Mouse (Mus musculus) lung, postnatal 10 days (tissue): Measurements from ENCODE around the gene Sorbs1.

Experiments
- DNase-seq: peaks from one replicate; pipeline ENCODE4 v3.0.0; 2021

Sorbs1 gene

GRCm38 (mm10) chr19:40297078-40297797, 216.3 kb downstream of the Sorbs1 start:
- DNase-seq = no peak

- no peak for DNase-seq
These were observed 219.3 kb downstream of the Sorbs1 start for GRCm38 (mm10) chr19:40294231-40294630.

- no peak for DNase-seq
These were observed 219.8 kb downstream of the Sorbs1 start for GRCm38 (mm10) chr19:40293791-40294190.

GRCm38 (mm10) chr19:40290099-40290724, 223.4 kb downstream of the Sorbs1 start:
- no peak for DNase-seq

GRCm38 (mm10) chr19:40288415-40288814, 225.2 kb downstream of the Sorbs1 start:
- no peak for DNase-seq

GRCm38 (mm10) chr19:40284704-40285103, 228.9 kb downstream of the Sorbs1 start:
- DNase-seq = no peak

- no peak for DNase-seq
These were observed 230.2 kb downstream of the Sorbs1 start for GRCm38 (mm10) chr19:40283415-40283814.

GRCm38 (mm10) chr19:40278372-40279023, 235.1 kb downstream of the Sorbs1 start:
- DNase-seq = no peak

- no peak for DNase-seq
These were observed 236.1 kb downstream of the Sorbs1 start for GRCm38 (mm10) chr19:40277494-40277893.

- no peak for DNase-seq
These were observed 238.0 kb downstream of the Sorbs1 start for GRCm38 (mm10) chr19:40275401-40276188.

- DNase-seq = no peak
These were observed 240.9 kb downstream of the Sorbs1 start for GRCm38 (mm10) chr19:40272674-40273073.

- DNase-seq = peak; percentile 85
These were observed 242.2 kb downstream of the Sorbs1 start, which contains the start of gene Pdlim1 for GRCm38 (mm10) chr19:40271308-40271892. TSS of gene Pdlim1 (minus strand) at chr19:40271842.

GRCm38 (mm10) chr19:40270351-40271307, 242.9 kb downstream of the Sorbs1 start:
- no peak for DNase-seq

GRCm38 (mm10) chr19:40269526-40269925, 244.1 kb downstream of the Sorbs1 start:
- DNase-seq = no peak

- DNase-seq = no peak
These were observed 245.1 kb downstream of the Sorbs1 start for GRCm38 (mm10) chr19:40268493-40268892.

GRCm38 (mm10) chr19:40267380-40267779, 246.2 kb downstream of the Sorbs1 start:
- DNase-seq = peak; percentile 77

- DNase-seq = no peak
These were observed 254.1 kb downstream of the Sorbs1 start for GRCm38 (mm10) chr19:40259485-40259884.

- DNase-seq = peak; percentile 46
These were observed 256.2 kb downstream of the Sorbs1 start for GRCm38 (mm10) chr19:40257396-40257795.

GRCm38 (mm10) chr19:40256376-40257050, 257.1 kb downstream of the Sorbs1 start:
- no peak for DNase-seq

GRCm38 (mm10) chr19:40255561-40255960, 258.0 kb downstream of the Sorbs1 start:
- DNase-seq = no peak

GRCm38 (mm10) chr19:40254741-40255140, 258.8 kb downstream of the Sorbs1 start:
- DNase-seq = no peak
